Mouse (Mus musculus) ES-Bruce4 (cell line): ENCODE results near the gene Rab40c.

Source experiments
- CTCF ChIP-seq: IDR thresholded peaks from one replicate; pipeline ENCODE4 v1.8.1; 2011; ENCODE audit warnings: low read depth, low read length
- EP300 ChIP-seq: IDR thresholded peaks from 2 replicates; pipeline ENCODE4 v1.6.1; 2011; ENCODE audit warnings: low read depth, low read length; ENCODE audit not compliant: insufficient read depth

DNA sequence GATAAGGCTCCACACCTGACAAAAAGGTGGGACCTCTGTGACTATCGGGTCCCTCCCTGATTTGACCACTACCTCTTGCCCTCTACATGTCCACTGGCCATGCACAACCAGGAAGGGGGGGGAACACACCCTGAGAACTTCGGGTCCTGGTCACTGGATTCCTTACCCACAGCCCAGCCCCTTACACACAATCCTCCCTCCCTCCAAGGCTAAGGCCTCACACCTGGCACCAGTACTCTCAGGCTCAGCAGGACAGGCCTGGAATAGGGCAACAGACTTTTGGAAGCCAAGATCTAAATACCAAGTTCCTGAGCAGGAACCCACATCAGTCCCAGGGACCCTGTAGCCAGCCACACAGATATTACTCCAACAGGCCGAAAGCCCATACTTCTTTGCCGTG lies 80.6 kb downstream of the Rab40c start:
- TF ChIP-seq EP300 (no peak), CTCF (no peak)
